Mouse (Mus musculus): ENCODE measurements around the gene Cracr2b. TPM values are rescaled to one million over a fixed set of nuclear protein-coding genes. Genes with fewer than 3 reads are reported as not detected.

Gene Cracr2b
- polyA plus RNA-seq, 1 experiment from 2014 or later, result 20.8 TPM

- no peak for TF ChIP-seq EP300 (optimal IDR thresholded peaks at IDR 0.05)
- no peak for TF ChIP-seq CTCF (IDR thresholded peaks at IDR 0.05; ENCODE audit: low read depth)
- peaks cover 5% of the 10 kb centered on the region; the same call in 1 of the 2 replicates for H3K4me1 ChIP-seq (replicated peaks; ENCODE audit: control insufficient read depth, insufficient read depth)
- no peaks in the 10 kb centered on the region for H3K27me3 ChIP-seq (ENCODE audit: control insufficient read depth, insufficient read depth, low read length)
- no peak overlapping the region for H3K4me3 ChIP-seq (ENCODE audit: low read depth, low read length)
- 0 out of 2 replicates have a peak overlapping the region, but pooled peaks have one; percentile 31 for H3K9ac ChIP-seq (ENCODE audit: low read length)
- H3K4me2 ChIP-seq (replicated peaks; ENCODE audit: low read depth), result peak overlapping the region; percentile 71
- H3K9me3 ChIP-seq (ENCODE audit: control insufficient read depth, low read length), result no peaks in the 10 kb centered on the region
- H3K36me3 ChIP-seq (ENCODE audit: control insufficient read depth, insufficient read depth, low read length), result peaks cover 11% of the 10 kb centered on the region; the same call in 1 of the 2 replicates
- peak overlapping the region; percentile 53; the same call in 1 of the 2 replicates for H3K27ac ChIP-seq (replicated peaks)
- WGBS, result 83% methylated on average over 9 of the region's 9 CpGs
- DNase-seq (ENCODE audit: low spot score) (no peak), ATAC-seq (ENCODE audit: low FRiP score, low TSS enrichment) (no peak)
Observed at GRCm38 (mm10) chr7:141435856-141436522, 24.9 kb upstream of the Cracr2b start.

GRCm38 (mm10) chr7:141436523-141436892 lies 24.4 kb upstream of the Cracr2b start:
- Histone ChIP-seq H3K9ac (ENCODE audit: low read length) (peak overlapping the region; percentile 76; the same call in 1 of the 2 replicates), H3K4me2 (replicated peaks; ENCODE audit: low read depth) (peak overlapping the region; percentile 90), H3K9me3 (ENCODE audit: control insufficient read depth, low read length) (no peaks in the 10 kb centered on the region), H3K27ac (replicated peaks) (no peak overlapping the region), H3K27me3 (ENCODE audit: control insufficient read depth, insufficient read depth, low read length) (no peaks in the 10 kb centered on the region), H3K36me3 (ENCODE audit: control insufficient read depth, insufficient read depth, low read length) (peaks cover 10% of the 10 kb centered on the region; the same call in 1 of the 2 replicates), H3K4me3 (ENCODE audit: low read depth, low read length) (peak overlapping the region; percentile 67), H3K4me1 (replicated peaks; ENCODE audit: control insufficient read depth, insufficient read depth) (peaks cover 5% of the 10 kb centered on the region; the same call in 1 of the 2 replicates)
- DNase-seq (ENCODE audit: low spot score) (no peak), ATAC-seq (ENCODE audit: low FRiP score, low TSS enrichment) (no peak)
- WGBS, result 50% methylated on average over 2 of the region's 2 CpGs
- TF ChIP-seq EP300 (optimal IDR thresholded peaks at IDR 0.05) (no peak), CTCF (IDR thresholded peaks at IDR 0.05; ENCODE audit: low read depth) (no peak)

- Histone ChIP-seq H3K9ac (ENCODE audit: low read length) (peak within 1 kb of the TSS; percentile 76), H3K9me3 (ENCODE audit: control insufficient read depth, low read length) (no peaks in the 10 kb centered on the region), H3K27ac (replicated peaks) (peak within 1 kb of the TSS; percentile 67), H3K4me3 (ENCODE audit: low read depth, low read length) (peak within 1 kb of the TSS; percentile 67), H3K27me3 (ENCODE audit: control insufficient read depth, insufficient read depth, low read length) (no peaks in the 10 kb centered on the region), H3K4me1 (replicated peaks; ENCODE audit: control insufficient read depth, insufficient read depth) (peaks cover 5% of the 10 kb centered on the region; the same call in 1 of the 2 replicates), H3K36me3 (ENCODE audit: control insufficient read depth, insufficient read depth, low read length) (0 out of 2 replicates have a peak, but pooled peaks cover 5% of the 10 kb centered on the region), H3K4me2 (replicated peaks; ENCODE audit: low read depth) (peak within 1 kb of the TSS; percentile 90)
- peak; percentile 80 for ATAC-seq (ENCODE audit: low FRiP score, low TSS enrichment)
- 5% methylated on average over 52 of the region's 53 CpGs for WGBS
- TF ChIP-seq EP300 (optimal IDR thresholded peaks at IDR 0.05), result no peak
- peak; percentile 82 for TF ChIP-seq CTCF (IDR thresholded peaks at IDR 0.05; ENCODE audit: low read depth)
- peak; percentile 86 for DNase-seq (ENCODE audit: low spot score)
Observed at GRCm38 (mm10) chr7:141437178-141438120, 23.4 kb upstream of the Cracr2b start, which contains the start of gene Slc25a22. Slc25a22 (minus strand) TSS chr7:141437892.

GRCm38 (mm10) chr7:141438201-141438968 lies 22.5 kb upstream of the Cracr2b start:
- no peak for ATAC-seq (ENCODE audit: low FRiP score, low TSS enrichment)
- no peaks in the 10 kb centered on the region for H3K9me3 ChIP-seq (ENCODE audit: control insufficient read depth, low read length)
- DNase-seq (ENCODE audit: low spot score), result no peak
- 90% methylated on average over 12 of the region's 12 CpGs for WGBS
- H3K27ac ChIP-seq (replicated peaks), result no peak overlapping the region
- no peak overlapping the region for H3K4me3 ChIP-seq (ENCODE audit: low read depth, low read length)
- H3K27me3 ChIP-seq (ENCODE audit: control insufficient read depth, insufficient read depth, low read length), result no peaks in the 10 kb centered on the region
- no peak overlapping the region for H3K9ac ChIP-seq (ENCODE audit: low read length)
- H3K36me3 ChIP-seq (ENCODE audit: control insufficient read depth, insufficient read depth, low read length), result 0 out of 2 replicates have a peak, but pooled peaks cover 2% of the 10 kb centered on the region
- no peak overlapping the region for H3K4me2 ChIP-seq (replicated peaks; ENCODE audit: low read depth)
- peaks cover 9% of the 10 kb centered on the region for H3K4me1 ChIP-seq (replicated peaks; ENCODE audit: control insufficient read depth, insufficient read depth)
- TF ChIP-seq EP300 (optimal IDR thresholded peaks at IDR 0.05), result no peak
- no peak for TF ChIP-seq CTCF (IDR thresholded peaks at IDR 0.05; ENCODE audit: low read depth)

GRCm38 (mm10) chr7:141439140-141439679 lies 21.7 kb upstream of the Cracr2b start:
- H3K4me1 ChIP-seq (replicated peaks; ENCODE audit: control insufficient read depth, insufficient read depth), result peaks cover 9% of the 10 kb centered on the region
- ATAC-seq (ENCODE audit: low FRiP score, low TSS enrichment) (no peak), DNase-seq (ENCODE audit: low spot score) (no peak)
- no peak overlapping the region for H3K4me2 ChIP-seq (replicated peaks; ENCODE audit: low read depth)
- H3K27me3 ChIP-seq (ENCODE audit: control insufficient read depth, insufficient read depth, low read length), result no peaks in the 10 kb centered on the region
- no peak overlapping the region for H3K9ac ChIP-seq (ENCODE audit: low read length)
- H3K4me3 ChIP-seq (ENCODE audit: low read depth, low read length), result no peak overlapping the region
- no peak for TF ChIP-seq EP300 (optimal IDR thresholded peaks at IDR 0.05)
- TF ChIP-seq CTCF (IDR thresholded peaks at IDR 0.05; ENCODE audit: low read depth), result no peak
- H3K36me3 ChIP-seq (ENCODE audit: control insufficient read depth, insufficient read depth, low read length), result no peaks in the 10 kb centered on the region
- WGBS, result 93% methylated on average over 10 of the region's 10 CpGs
- H3K27ac ChIP-seq (replicated peaks), result no peak overlapping the region
- H3K9me3 ChIP-seq (ENCODE audit: control insufficient read depth, low read length), result no peaks in the 10 kb centered on the region
